23 mouse cellular contexts compared by ENCODE assay signal in the genomic region with DNA sequence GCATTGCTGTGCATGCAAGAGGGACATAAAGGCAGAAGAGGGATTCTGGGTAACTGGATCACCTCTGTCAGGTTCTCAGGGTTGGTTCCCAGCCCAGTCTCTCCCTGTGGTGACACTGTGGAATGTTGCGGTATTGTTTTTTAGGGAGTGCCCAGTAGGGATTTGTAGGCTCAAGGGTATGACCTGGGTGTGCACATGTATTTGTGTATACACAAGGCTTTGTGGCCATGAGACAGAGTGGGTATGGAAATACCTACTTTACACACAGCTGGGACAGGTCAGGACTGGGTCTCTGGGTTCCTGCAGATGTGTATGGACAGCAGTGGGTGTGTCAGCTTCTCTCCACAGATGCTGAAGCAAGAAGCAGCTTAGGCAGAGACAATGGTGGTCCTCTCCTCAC. TPM values are rescaled to one million over a fixed set of nuclear protein-coding genes. Genes with fewer than 3 reads are reported as not detected.
A peak's percentile ranks its signal among the peaks of the same experiment; 100 is the strongest.
DNase-seq lines count a peak whose midpoint lies in the region; ATAC-seq lines count a peak whose summit lies in the region.
"Had no signal": no experiment of that assay in that cellular context is flagged by ENCODE, and none has a peak within 500 bp of the region (broad histone marks: within the 10 kb centered on the region; RNA-seq: fewer than 3 reads in every experiment).

No protein-coding gene starts in this region.

- no peaks in the 10 kb centered on the region for H3K9me3 ChIP-seq in hindbrain, embryonic 10.5 days
- H3K9me3 ChIP-seq in hindbrain, embryonic 11.5 days (ENCODE audit: control insufficient read depth, low read length): no peaks in the 10 kb centered on the region
- no peaks in the 10 kb centered on the region for H3K9me3 ChIP-seq in midbrain, embryonic 11.5 days (ENCODE audit: control insufficient read depth, low read length)
- H3K9me3 ChIP-seq in midbrain, embryonic 14.5 days (ENCODE audit: control insufficient read depth, low read length): no peaks in the 10 kb centered on the region
- H3K9me3 ChIP-seq: embryonic facial prominence, embryonic 15.5 days; forebrain, embryonic 10.5 days; heart, embryonic 15.5 days; hindbrain, embryonic 12.5 days; limb, embryonic 13.5 days; liver, embryonic 15.5 days; midbrain, embryonic 12.5 days had no signal

- intact Hi-C loops in left cerebral cortex, postnatal 10 days (cut with DNase I): no loop called here
- intact Hi-C loops in left cerebral cortex, postnatal 36 days (cut with DNase I): no loop called here
- intact Hi-C loops in heart, postnatal 36 days (cut with DNase I): no loop called here

- no peaks in the 10 kb centered on the region for H3K36me3 ChIP-seq in hindbrain, embryonic 10.5 days
- no peaks in the 10 kb centered on the region for H3K36me3 ChIP-seq in hindbrain, embryonic 11.5 days (ENCODE audit: control insufficient read depth, insufficient read depth, low read length)
- H3K36me3 ChIP-seq in midbrain, embryonic 11.5 days (ENCODE audit: control insufficient read depth, insufficient read depth, low read length): no peaks in the 10 kb centered on the region
- H3K36me3 ChIP-seq in midbrain, embryonic 14.5 days (ENCODE audit: control insufficient read depth, insufficient read depth, low read length): no peaks in the 10 kb centered on the region
- H3K36me3 ChIP-seq: embryonic facial prominence, embryonic 15.5 days; forebrain, embryonic 10.5 days; heart, embryonic 15.5 days; hindbrain, embryonic 12.5 days; limb, embryonic 13.5 days; liver, embryonic 15.5 days; midbrain, embryonic 12.5 days had no signal

- H3K9ac ChIP-seq in hindbrain, embryonic 11.5 days (ENCODE audit: low read depth, low read length): no peak overlapping the region
- H3K9ac ChIP-seq in midbrain, embryonic 11.5 days (ENCODE audit: low read length): no peak overlapping the region
- H3K9ac ChIP-seq in midbrain, embryonic 14.5 days (replicated peaks; ENCODE audit: low read length): no peak overlapping the region
- H3K9ac ChIP-seq: embryonic facial prominence, embryonic 15.5 days; forebrain, postnatal 0 days; heart, embryonic 15.5 days; hindbrain, embryonic 12.5 days; limb, embryonic 13.5 days; liver, embryonic 15.5 days; midbrain, embryonic 12.5 days had no signal

- no peak for DNase-seq in hindbrain, embryonic 10.5 days (ENCODE audit: low spot score)
- DNase-seq in hindbrain, embryonic 11.5 days (ENCODE audit: low spot score): no peak
- peak; percentile 39 for DNase-seq in midbrain, embryonic 11.5 days (ENCODE audit: low spot score, missing footprints)
- no peak for DNase-seq in midbrain, embryonic 14.5 days
- peak; percentile 52 for DNase-seq in WW6 (ENCODE audit: low read depth, low spot score)
- DNase-seq in left cerebral cortex, postnatal 10 days (ENCODE audit: extremely low spot score in 1 of 2, low spot score in 2 of 2): no peak
- no peak for DNase-seq in left cerebral cortex, postnatal 36 days (ENCODE audit: low spot score in 2 of 2)
- no peak for DNase-seq in heart, postnatal 36 days
- DNase-seq: adrenal gland, postnatal 36 days; cerebellum, adult 18-20 months; forebrain, postnatal 0 days; gastrocnemius, postnatal 36 days; kidney, adult 8-10 months; kidney, postnatal 14 days; layer of hippocampus, adult 9-11 months; spleen, adult 18-20 months had no signal

- no peak overlapping the region for H3K4me3 ChIP-seq in hindbrain, embryonic 10.5 days
- no peak overlapping the region for H3K4me3 ChIP-seq in hindbrain, embryonic 11.5 days (ENCODE audit: low read depth, low read length)
- no peak overlapping the region for H3K4me3 ChIP-seq in midbrain, embryonic 11.5 days (ENCODE audit: low read depth, low read length)
- H3K4me3 ChIP-seq in midbrain, embryonic 14.5 days (replicated peaks; ENCODE audit: low read depth, low read length): no peak overlapping the region
- H3K4me3 ChIP-seq: embryonic facial prominence, embryonic 15.5 days; forebrain, embryonic 10.5 days; heart, embryonic 15.5 days; hindbrain, embryonic 12.5 days; limb, embryonic 13.5 days; liver, embryonic 15.5 days; midbrain, embryonic 12.5 days had no signal

- H3K4me2 ChIP-seq in hindbrain, embryonic 11.5 days (replicated peaks; ENCODE audit: low read depth, low read length): no peak overlapping the region
- no peak overlapping the region for H3K4me2 ChIP-seq in midbrain, embryonic 11.5 days
- H3K4me2 ChIP-seq in midbrain, embryonic 14.5 days (ENCODE audit: low read length): no peak overlapping the region
- H3K4me2 ChIP-seq: embryonic facial prominence, embryonic 15.5 days; heart, embryonic 15.5 days; hindbrain, embryonic 12.5 days; limb, embryonic 13.5 days; liver, embryonic 15.5 days; midbrain, embryonic 12.5 days had no signal

- ATAC-seq in hindbrain, embryonic 11.5 days (ENCODE audit: low FRiP score): no peak
- ATAC-seq in midbrain, embryonic 11.5 days (ENCODE audit: low FRiP score): no peak
- no peak for ATAC-seq in midbrain, embryonic 14.5 days (ENCODE audit: low FRiP score, low TSS enrichment)
- ATAC-seq: forebrain, postnatal 0 days had no signal

- H3K4me1 ChIP-seq in hindbrain, embryonic 10.5 days (replicated peaks): peaks cover 45% of the 10 kb centered on the region
- H3K4me1 ChIP-seq in hindbrain, embryonic 11.5 days (replicated peaks; ENCODE audit: control insufficient read depth, insufficient read depth, low read length): no peaks in the 10 kb centered on the region
- peaks cover 5% of the 10 kb centered on the region for H3K4me1 ChIP-seq in midbrain, embryonic 11.5 days (ENCODE audit: control insufficient read depth, insufficient read depth, low read length)
- H3K4me1 ChIP-seq in midbrain, embryonic 14.5 days (ENCODE audit: control insufficient read depth, insufficient read depth, low read length): 0 out of 2 replicates have a peak, but pooled peaks cover under 1% of the 10 kb centered on the region

- 93% methylated on average over 1 of the region's 1 CpGs for WGBS in hindbrain, embryonic 10.5 days
- whole genome bisulfite sequencing in hindbrain, embryonic 11.5 days: 95% methylated on average over 1 of the region's 1 CpGs
- WGBS in midbrain, embryonic 11.5 days: 88% methylated on average over 1 of the region's 1 CpGs
- WGBS in midbrain, embryonic 14.5 days: 84% methylated on average over 1 of the region's 1 CpGs

- peaks cover 14% of the 10 kb centered on the region for H3K27me3 ChIP-seq in hindbrain, embryonic 10.5 days (ENCODE audit: insufficient read depth, poor library complexity, severe bottlenecking)
- H3K27me3 ChIP-seq in hindbrain, embryonic 11.5 days (ENCODE audit: control insufficient read depth, insufficient read depth, low read length): no peaks in the 10 kb centered on the region
- no peaks in the 10 kb centered on the region for H3K27me3 ChIP-seq in midbrain, embryonic 11.5 days (ENCODE audit: control insufficient read depth, insufficient read depth, low read length)
- H3K27me3 ChIP-seq in midbrain, embryonic 14.5 days (ENCODE audit: control insufficient read depth, insufficient read depth, low read length): no peaks in the 10 kb centered on the region
- H3K27me3 ChIP-seq: embryonic facial prominence, embryonic 15.5 days; hindbrain, embryonic 12.5 days; limb, embryonic 13.5 days had no signal

- H3K27ac ChIP-seq in hindbrain, embryonic 10.5 days: 0 out of 2 replicates have a peak overlapping the region, but pooled peaks have one; percentile 18
- no peak overlapping the region for H3K27ac ChIP-seq in hindbrain, embryonic 11.5 days (ENCODE audit: low read depth, low read length)
- no peak overlapping the region for H3K27ac ChIP-seq in midbrain, embryonic 11.5 days (ENCODE audit: low read depth, low read length)
- no peak overlapping the region for H3K27ac ChIP-seq in midbrain, embryonic 14.5 days (replicated peaks; ENCODE audit: low read depth, low read length)
- H3K27ac ChIP-seq: embryonic facial prominence, embryonic 15.5 days; forebrain, embryonic 10.5 days; heart, embryonic 15.5 days; hindbrain, embryonic 12.5 days; limb, embryonic 13.5 days; liver, embryonic 15.5 days; midbrain, embryonic 12.5 days had no signal

RNA-seq across cellular contexts. Expression of gene Mgat3, which starts 4.0 kb away (rescaled TPM):
- 6.3 and 8.6 TPM in 2 replicates for polyA plus RNA-seq in hindbrain, embryonic 10.5 days (2016; fragmentation: Nextera tagmentation; extraction: Ambion mirVana)
- polyA plus RNA-seq in hindbrain, embryonic 11.5 days (2014; fragmentation: Nextera tagmentation; extraction: Ambion mirVana): 9.6 and 9.8 TPM in 2 replicates
- polyA plus RNA-seq in midbrain, embryonic 11.5 days (2014; fragmentation: Nextera tagmentation; extraction: Ambion mirVana): 8.0 and 10.7 TPM in 2 replicates
- polyA plus RNA-seq in midbrain, embryonic 14.5 days (2014; fragmentation: Nextera tagmentation; extraction: Ambion mirVana): 19.9 and 20.5 TPM in 2 replicates
- 10 to 100 TPM; 94.2 to 98.8 TPM for total RNA-seq in left cerebral cortex, postnatal 10 days (2021)
- 100 to 1,000 TPM; 119 to 126 TPM for total RNA-seq in left cerebral cortex, postnatal 36 days (2021)
- 1 to 10 TPM; 1.3 to 1.7 TPM for total RNA-seq in heart, postnatal 36 days (2021)

RNA-seq across cellular contexts. Expression of gene Tab1, which starts 36.6 kb away (rescaled TPM):
- 41.3 and 42.8 TPM in 2 replicates for polyA plus RNA-seq in hindbrain, embryonic 10.5 days (2016; fragmentation: Nextera tagmentation; extraction: Ambion mirVana)
- polyA plus RNA-seq in hindbrain, embryonic 11.5 days (2014; fragmentation: Nextera tagmentation; extraction: Ambion mirVana): 21.6 and 24.7 TPM in 2 replicates
- 24.9 and 29.4 TPM in 2 replicates for polyA plus RNA-seq in midbrain, embryonic 11.5 days (2014; fragmentation: Nextera tagmentation; extraction: Ambion mirVana)
- 37.9 and 42.5 TPM in 2 replicates for polyA plus RNA-seq in midbrain, embryonic 14.5 days (2014; fragmentation: Nextera tagmentation; extraction: Ambion mirVana)
- 10 to 100 TPM; 26.8 to 32.5 TPM for total RNA-seq in left cerebral cortex, postnatal 10 days (2021)
- total RNA-seq in left cerebral cortex, postnatal 36 days (2021): 10 to 100 TPM; 23.1 to 30.4 TPM
- 10 to 100 TPM; 23.4 to 23.8 TPM for total RNA-seq in heart, postnatal 36 days (2021)

Comparison
In these comparisons a context has a peak if more than half of its experiments do, and no peak if none do; other contexts are left out.
1. DNase-seq: peak in midbrain, embryonic 11.5 days (single experiment) and WW6 (single experiment); none in hindbrain, embryonic 10.5 days (single experiment), hindbrain, embryonic 11.5 days (single experiment), midbrain, embryonic 14.5 days (single experiment), left cerebral cortex, postnatal 10 days (0 of 2), left cerebral cortex, postnatal 36 days (0 of 2) and heart, postnatal 36 days (0 of 2).